Mouse (Mus musculus) CD4-positive, CD25-positive, alpha-beta regulatory T cell, adult 4 months (primary cell): ENCODE data around the gene Smarca2. TPM values are rescaled to one million over a fixed set of nuclear protein-coding genes. Genes with fewer than 3 reads are reported as not detected.
A peak's percentile ranks its signal among the peaks of the same experiment; 100 is the strongest.
"Not testable (repeated sequence)": the region's sequence is repeated elsewhere in the genome, so short reads cannot be mapped to it uniquely, and the experiment has no call there.

Experiments
- ATAC-seq: one replicate; pipeline ENCODE4 v1.8.0; 2017
- polyA plus RNA-seq, 2 experiments: library from polyadenylated mRNA; unstranded; fragments of 100-300 nt; shearing (Covaris generic); gene quantifications; one replicate each; pipeline ENCODE4 v1.2.1; 2017

Gene Smarca2
- polyA plus RNA-seq, 2 experiments from 2014 or later = 40.8 to 49.9 TPM

GRCm38 (mm10) chr19:26704545-26705209 lies 99.8 kb downstream of the Smarca2 start:
- ATAC-seq = no peak

- peak; percentile 74 for ATAC-seq
Observed at GRCm38 (mm10) chr19:26706910-26707309, 102.1 kb downstream of the Smarca2 start.

- ATAC-seq = no peak
Observed at GRCm38 (mm10) chr19:26709095-26709494, 104.2 kb downstream of the Smarca2 start.

GRCm38 (mm10) chr19:26711268-26711667 lies 106.4 kb downstream of the Smarca2 start:
- ATAC-seq = peak; percentile 51

GRCm38 (mm10) chr19:26716217-26716616 lies 111.4 kb downstream of the Smarca2 start:
- no peak for ATAC-seq

- peak; percentile 39 for ATAC-seq
Observed at GRCm38 (mm10) chr19:26718221-26718620, 113.4 kb downstream of the Smarca2 start.

GRCm38 (mm10) chr19:26719161-26719560 lies 114.3 kb downstream of the Smarca2 start:
- no peak for ATAC-seq

GRCm38 (mm10) chr19:26721741-26722140 lies 116.9 kb downstream of the Smarca2 start:
- ATAC-seq = no peak

GRCm38 (mm10) chr19:26723899-26724298 lies 119.0 kb downstream of the Smarca2 start:
- no peak for ATAC-seq

GRCm38 (mm10) chr19:26724626-26725025 lies 119.8 kb downstream of the Smarca2 start:
- ATAC-seq = no peak

- no peak for ATAC-seq
Observed at GRCm38 (mm10) chr19:26727796-26728195, 122.9 kb downstream of the Smarca2 start.

- no peak for ATAC-seq
Observed at GRCm38 (mm10) chr19:26730486-26730885, 125.6 kb downstream of the Smarca2 start.

GRCm38 (mm10) chr19:26731121-26731520 lies 126.3 kb downstream of the Smarca2 start:
- ATAC-seq = no peak

- peak; percentile 62 for ATAC-seq
Observed at GRCm38 (mm10) chr19:26731809-26732208, 127.0 kb downstream of the Smarca2 start.

GRCm38 (mm10) chr19:26733055-26733454 lies 128.2 kb downstream of the Smarca2 start:
- no peak for ATAC-seq

- no peak for ATAC-seq
Observed at GRCm38 (mm10) chr19:26733546-26734100, 128.8 kb downstream of the Smarca2 start.

- no peak for ATAC-seq
Observed at GRCm38 (mm10) chr19:26734704-26735109, 129.9 kb downstream of the Smarca2 start.

GRCm38 (mm10) chr19:26745021-26745420 lies 140.2 kb downstream of the Smarca2 start:
- not testable (repeated sequence) for ATAC-seq

- ATAC-seq = no peak
Observed at GRCm38 (mm10) chr19:26745567-26745966, 140.7 kb downstream of the Smarca2 start.

- ATAC-seq = no peak
Observed at GRCm38 (mm10) chr19:26746290-26746689, 141.4 kb downstream of the Smarca2 start.

- ATAC-seq = no peak
Observed at GRCm38 (mm10) chr19:26746709-26747467, 142.0 kb downstream of the Smarca2 start.

GRCm38 (mm10) chr19:26747571-26748539 lies 143.0 kb downstream of the Smarca2 start:
- ATAC-seq = peak; percentile 74
